Mouse (Mus musculus) MEL (cell line): Measurements from ENCODE around the gene Tmem86b. TPM values are rescaled to one million over a fixed set of nuclear protein-coding genes. Genes with fewer than 3 reads are reported as not detected.

Experiments
- DNase-seq: peaks from one replicate; pipeline ENCODE4 v3.0.0; 2011; ENCODE audit warnings: low read depth, low spot score
- H3K27ac ChIP-seq: 2 replicates; pipeline ENCODE4 v1.5.1; 2012; ENCODE audit warnings: low read depth, mild to moderate bottlenecking, control low read depth, low read length, moderate library complexity; ENCODE audit not compliant: control insufficient read depth
- H3K27me3 ChIP-seq, 2 experiments: fragments of 150-350 bp in 1 of 2; sonication (generic) in 1 of 2; 2 replicates each; pipeline ENCODE4 v1.6.1; 2012; ENCODE audit warnings: low read length in 2 of 2, mild to moderate bottlenecking in 2 of 2, improper control_type of control experiment in 1 of 2, moderate library complexity in 1 of 2; ENCODE audit not compliant: insufficient read depth in 2 of 2, control insufficient read depth in 1 of 2
- H3K36me3 ChIP-seq, 2 experiments: 2 replicates each; pipeline ENCODE4 v1.6.1; 2012 to 2014; ENCODE audit warnings: low read length in 2 of 2, improper control_type of control experiment in 1 of 2, inconsistent platforms in 1 of 2, mild to moderate bottlenecking in 1 of 2; ENCODE audit not compliant: insufficient read depth in 2 of 2, control insufficient read depth in 1 of 2
- H3K4me1 ChIP-seq, 2 experiments: fragments of 150-350 bp in 1 of 2; sonication (generic) in 1 of 2; 2 replicates each; pipeline ENCODE4 v1.6.1; 2012; ENCODE audit warnings: low read length in 2 of 2, improper control_type of control experiment in 1 of 2, mild to moderate bottlenecking in 1 of 2; ENCODE audit not compliant: insufficient read depth in 2 of 2, control insufficient read depth in 1 of 2
- H3K4me3 ChIP-seq, 2 experiments: fragments of 150-350 bp in 1 of 2; sonication (generic) in 1 of 2; 2 replicates each; pipeline ENCODE4 v1.5.1; 2012; ENCODE audit warnings: low read depth in 2 of 2, low read length in 2 of 2, mild to moderate bottlenecking in 2 of 2, moderate library complexity in 2 of 2, control low read depth in 1 of 2, improper control_type of control experiment in 1 of 2; ENCODE audit not compliant: control insufficient read depth in 1 of 2, insufficient read depth in 1 of 2
- H3K79me2 ChIP-seq: 2 replicates; pipeline ENCODE4 v1.6.1; 2012; ENCODE audit warnings: mild to moderate bottlenecking, low read length, moderate library complexity; ENCODE audit not compliant: control insufficient read depth, poor library complexity, insufficient read depth
- H3K9ac ChIP-seq: 2 replicates; pipeline ENCODE4 v1.6.1; 2012; ENCODE audit warnings: low read depth, mild to moderate bottlenecking, control low read depth, low read length, moderate library complexity; ENCODE audit not compliant: control insufficient read depth, poor library complexity, severe bottlenecking
- H3K9me3 ChIP-seq: fragments of 150-350 bp; sonication (generic); replicated peaks from 2 replicates; pipeline ENCODE4 v1.6.1; 2012; ENCODE audit warnings: mild to moderate bottlenecking, low read length, improper control_type of control experiment, moderate library complexity; ENCODE audit not compliant: insufficient read depth
- ETS1 ChIP-seq: IDR thresholded peaks from 2 replicates; pipeline ENCODE4 v1.6.1; 2012; ENCODE audit warnings: low read depth, mild to moderate bottlenecking, inconsistent platforms, low read length, improper control_type of control experiment, moderate library complexity
- JUND ChIP-seq: IDR thresholded peaks from 2 replicates; pipeline ENCODE4 v1.6.1; 2011; ENCODE audit warnings: low read depth, mild to moderate bottlenecking, improper control_type of control experiment, low read length
- KAT2A ChIP-seq: conservative IDR thresholded peaks from 2 replicates; pipeline ENCODE4 v1.6.1; 2012; ENCODE audit warnings: low read depth, low read length, improper control_type of control experiment, inconsistent platforms
- MAX ChIP-seq: IDR thresholded peaks from 2 replicates; pipeline ENCODE4 v1.6.1; 2011; ENCODE audit warnings: low read length, improper control_type of control experiment
- NELFE ChIP-seq: IDR thresholded peaks from 2 replicates; pipeline ENCODE4 v1.6.1; 2011; ENCODE audit warnings: low read depth, low read length, improper control_type of control experiment
- NRF1 ChIP-seq: IDR thresholded peaks from 2 replicates; pipeline ENCODE4 v1.6.1; 2014; ENCODE audit warnings: low read depth, mild to moderate bottlenecking, inconsistent platforms, low read length, improper control_type of control experiment, moderate library complexity; ENCODE audit not compliant: poor library complexity, insufficient read depth, severe bottlenecking
- RCOR1 ChIP-seq: IDR thresholded peaks from 2 replicates; pipeline ENCODE4 v1.6.1; 2012; ENCODE audit warnings: low read depth, mild to moderate bottlenecking, inconsistent platforms, low read length, improper control_type of control experiment
- SIN3A ChIP-seq: IDR thresholded peaks from 2 replicates; pipeline ENCODE4 v1.6.1; 2012; ENCODE audit warnings: low read length, improper control_type of control experiment, inconsistent platforms
- TAL1 ChIP-seq: IDR thresholded peaks from 2 replicates; pipeline ENCODE4 v1.6.1; 2012; ENCODE audit warnings: mild to moderate bottlenecking, inconsistent platforms, low read length, moderate library complexity, mixed read lengths
- UBTF ChIP-seq: IDR thresholded peaks from 2 replicates; pipeline ENCODE4 v1.6.1; 2012; ENCODE audit warnings: low read depth, mild to moderate bottlenecking, inconsistent platforms, low read length, improper control_type of control experiment, moderate library complexity, borderline replicate concordance; ENCODE audit not compliant: insufficient read depth
- USF1 ChIP-seq: IDR thresholded peaks from 2 replicates; pipeline ENCODE4 v1.6.1; 2014; ENCODE audit warnings: low read depth, mild to moderate bottlenecking, inconsistent platforms, low read length, improper control_type of control experiment, moderate library complexity
- ZC3H11A ChIP-seq: IDR thresholded peaks from 2 replicates; pipeline ENCODE4 v1.6.1; 2012; ENCODE audit warnings: low read depth, mild to moderate bottlenecking, inconsistent platforms, low read length, improper control_type of control experiment
- ZMIZ1 ChIP-seq: IDR thresholded peaks from 2 replicates; pipeline ENCODE4 v1.6.1; 2012; ENCODE audit warnings: low read depth, mild to moderate bottlenecking, inconsistent platforms, low read length, improper control_type of control experiment, moderate library complexity
- ZNF384 ChIP-seq: IDR thresholded peaks from 2 replicates; pipeline ENCODE4 v1.6.1; 2012; ENCODE audit warnings: low read depth, mild to moderate bottlenecking, inconsistent platforms, low read length, improper control_type of control experiment
- polyA plus RNA-seq, 2 experiments: library from polyadenylated mRNA; stranded (reverse) in 1 of 2; unstranded in 1 of 2; fragments of >175 nt in 1 of 2; fragments of >200 nt in 1 of 2; gene quantifications; 2 replicates each; pipeline versions ENCODE4 v1.2.1 to v1.2.4; 2012; ENCODE audit warnings: low replicate concordance in 2 of 2, low read depth in 1 of 2; ENCODE audit not compliant: insufficient read length in 2 of 2, insufficient read depth in 1 of 2, missing spikeins in 1 of 2
- total RNA-seq: library from RNA; depleted of rRNA; stranded (reverse); fragments of 300-350 nt; gene quantifications from 2 replicates; pipeline ENCODE4 v1.2.3, GENCODE M21; 2012

The Tmem86b gene
- total and polyA plus RNA-seq, 3 experiments: 10.2 to 31.6 TPM; not detected in 1

GRCm38 (mm10) chr7:4647291-4647690 lies 16.1 kb upstream of the Tmem86b start:
- Histone ChIP-seq H3K9ac (no peak overlapping the region), H3K79me2 (peaks cover 33% of the 10 kb centered on the region), H3K36me3 (peaks cover 16 to 24% of the 10 kb centered on the region in 2 experiments), H3K9me3 (no peaks in the 10 kb centered on the region), H3K4me3 (no peak overlapping the region), H3K27me3 (no peaks in the 10 kb centered on the region), H3K4me1 (peaks cover 5 to 15% of the 10 kb centered on the region in 2 experiments), H3K27ac (no peak overlapping the region)
- no peak for TF ChIP-seq ZNF384
- no peak for TF ChIP-seq NRF1
- TF ChIP-seq TAL1: no peak
- no peak for TF ChIP-seq JUND
- peak; percentile 47 for DNase-seq

- Histone ChIP-seq H3K36me3 (peaks cover 11 to 21% of the 10 kb centered on the region in 2 experiments), H3K4me3 (no peak overlapping the region), H3K27ac (no peak overlapping the region), H3K9me3 (no peaks in the 10 kb centered on the region), H3K4me1 (peaks cover 2 to 13% of the 10 kb centered on the region in 2 experiments; a peak in 1 of 4 replicates)
- DNase-seq: no peak
- TF ChIP-seq UBTF (no peak), MAX (no peak), SIN3A (no peak)
- TF ChIP-seq, all 39 proteins: peak for 0
- H3K27me3 ChIP-seq: no peaks in the 10 kb centered on the region
- no peak overlapping the region for H3K9ac ChIP-seq
- H3K79me2 ChIP-seq: peaks cover 28% of the 10 kb centered on the region
Observed at GRCm38 (mm10) chr7:4646806-4647205, 15.6 kb upstream of the Tmem86b start.

- DNase-seq: no peak
- H3K27me3 ChIP-seq: no peaks in the 10 kb centered on the region
- TF ChIP-seq USF1 (no peak), RCOR1 (no peak), KAT2A (no peak), NELFE (no peak), ZC3H11A (no peak), UBTF (no peak), JUND (no peak), ETS1 (no peak), ZMIZ1 (no peak), SIN3A (no peak)
- peaks cover 0 to 5% of the 10 kb centered on the region in 2 experiments; a peak in 1 of 4 replicates for H3K4me1 ChIP-seq
- H3K9ac ChIP-seq: no peak overlapping the region
- H3K4me3 ChIP-seq: no peak overlapping the region
- peaks cover 3 to 24% of the 10 kb centered on the region in 2 experiments for H3K36me3 ChIP-seq
- H3K79me2 ChIP-seq: peaks cover 11% of the 10 kb centered on the region
- H3K9me3 ChIP-seq: no peaks in the 10 kb centered on the region
- no peak overlapping the region for H3K27ac ChIP-seq
Observed at GRCm38 (mm10) chr7:4643225-4643624, 12.0 kb upstream of the Tmem86b start.
